8 mouse cellular contexts compared by ENCODE assay signal in the genomic region with DNA sequence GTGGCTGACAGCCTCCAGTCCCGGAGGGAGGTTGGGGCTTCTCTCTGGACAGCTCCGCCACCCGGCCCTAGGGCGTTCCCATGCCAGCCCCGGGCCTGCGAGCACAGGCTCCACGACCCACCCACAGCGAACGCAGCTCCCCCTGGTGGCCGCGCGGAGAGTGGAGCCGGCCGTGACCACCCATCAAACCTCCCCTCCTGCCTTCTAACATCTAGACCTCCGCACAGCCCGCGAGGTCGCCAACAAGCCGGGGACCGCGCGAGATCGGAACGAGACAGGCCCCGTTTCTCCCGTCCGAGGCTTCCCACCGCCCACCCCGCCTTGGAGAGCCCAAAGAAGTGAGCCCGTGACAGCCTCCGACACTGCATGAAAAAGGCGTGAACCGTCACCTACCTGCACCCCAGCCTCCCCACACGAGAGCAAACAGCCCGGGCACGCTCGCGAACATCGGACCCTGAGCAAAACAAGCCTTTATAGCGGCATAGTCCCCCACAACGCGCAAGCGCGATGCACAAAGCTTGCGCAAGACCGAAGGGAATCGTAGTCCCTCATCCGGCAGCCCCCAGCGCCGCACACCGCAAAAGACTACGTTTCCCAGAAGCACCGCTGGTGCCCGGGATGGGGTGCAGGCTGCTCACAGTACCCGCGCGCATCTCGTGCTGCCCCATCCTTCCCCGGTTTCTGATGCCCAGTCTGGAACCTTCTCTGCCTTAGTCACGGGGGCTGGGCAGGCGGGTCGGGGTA. TPM values are rescaled to one million over a fixed set of nuclear protein-coding genes. Genes with fewer than 3 reads are reported as not detected.
DNase-seq lines count a peak whose midpoint lies in the region; ATAC-seq and TF ChIP-seq lines count a peak whose summit lies in the region.

A gene (minus strand): TSS at position 540 of the 744 bp plus-strand sequence.

- under 1% methylated on average over 62 of the region's 62 CpGs for WGBS in cerebellum, adult 2 months
- WGBS in lung, embryonic 16.5 days: under 1% methylated on average over 62 of the region's 62 CpGs

- peak within 1 kb of the TSS; percentile 76 for H3K9ac ChIP-seq in MEL (ENCODE audit: control insufficient read depth, low read depth, low read length, poor library complexity, severe bottlenecking)
- H3K9ac ChIP-seq in lung, embryonic 16.5 days (ENCODE audit: low read length): peak within 1 kb of the TSS; percentile 69

- H3K79me2 ChIP-seq in MEL (ENCODE audit: control insufficient read depth, insufficient read depth, low read length, poor library complexity): peaks cover 7% of the 10 kb centered on the region

- H3K4me3 ChIP-seq in MEL (ENCODE audit: control insufficient read depth in 1 of 2, insufficient read depth in 1 of 2, low read depth in 2 of 2, low read length in 2 of 2): peak within 1 kb of the TSS; percentile 70 to 81
- H3K4me3 ChIP-seq in cerebellum, adult 2 months (replicated peaks; ENCODE audit: insufficient read depth, low read depth, low read length): peak within 1 kb of the TSS; percentile 86
- H3K4me3 ChIP-seq in lung, embryonic 16.5 days (ENCODE audit: low read length): peak within 1 kb of the TSS; percentile 64

- TF ChIP-seq CTCF in MEL (IDR thresholded peaks at IDR 0.05 in 2 of 3, conservative IDR thresholded peaks at IDR 0.05 in 1 of 3; ENCODE audit: control insufficient read depth in 1 of 3, insufficient read depth in 1 of 3, low read depth in 2 of 3, low read length in 3 of 3, poor library complexity in 1 of 3, severe bottlenecking in 1 of 3): peak in 2 of 3 experiments; percentile 76 to 93; a peak in 5 of 6 replicates
- peak; percentile 72 for TF ChIP-seq CTCF in cerebellum, adult 2 months (IDR thresholded peaks at IDR 0.05; ENCODE audit: borderline replicate concordance, insufficient read depth, low read depth, low read length)

- peak within 1 kb of the TSS; percentile 76 for H3K4me2 ChIP-seq in lung, embryonic 16.5 days (ENCODE audit: low read depth, low read length)

- no peak for TF ChIP-seq EP300 in MEL (IDR thresholded peaks at IDR 0.05; ENCODE audit: low read depth in 1 of 2, low read length in 2 of 2)

- H3K27me3 ChIP-seq in MEL (ENCODE audit: control insufficient read depth in 1 of 2, insufficient read depth in 2 of 2, low read length in 2 of 2): no peaks in the 10 kb centered on the region
- no peaks in the 10 kb centered on the region for H3K27me3 ChIP-seq in cerebellum, adult 2 months (ENCODE audit: control insufficient read depth, insufficient read depth, low read length)
- H3K27me3 ChIP-seq in lung, embryonic 16.5 days (ENCODE audit: control insufficient read depth, insufficient read depth, low read depth, low read length): no peaks in the 10 kb centered on the region

- H3K4me1 ChIP-seq in MEL (ENCODE audit: control insufficient read depth in 1 of 2, insufficient read depth in 2 of 2, low read length in 2 of 2): peaks cover 5 to 14% of the 10 kb centered on the region in 2 experiments; a peak in 3 of 4 replicates
- peaks cover 4% of the 10 kb centered on the region for H3K4me1 ChIP-seq in cerebellum, adult 2 months (ENCODE audit: control insufficient read depth, insufficient read depth, low read length)
- peaks cover 10% of the 10 kb centered on the region for H3K4me1 ChIP-seq in lung, embryonic 16.5 days (replicated peaks; ENCODE audit: control insufficient read depth, insufficient read depth, low read length)

- peak; percentile 95 for DNase-seq in MEL (ENCODE audit: low read depth, low spot score)
- DNase-seq in cerebellum, adult 2 months: peak; percentile 95 to 97
- DNase-seq in forelimb bud, embryonic 11.5 days (ENCODE audit: low read depth, low spot score): peak; percentile 89
- DNase-seq in layer of hippocampus, adult 9-10 months (ENCODE audit: low spot score): peak; percentile 86
- DNase-seq in ovary, postnatal 10 days (ENCODE audit: low spot score): peak; percentile 69
- DNase-seq in thymus, postnatal 10 days (ENCODE audit: low spot score in 2 of 2): peak; percentile 90 to 92

- peak; percentile 17 for TF ChIP-seq RAD21 in MEL (IDR thresholded peaks at IDR 0.05; ENCODE audit: low read depth, low read length)

- ATAC-seq in hematopoietic stem cell, adult 5-6 weeks (replicated peaks in 1 of 2; ENCODE audit: insufficient read depth in 1 of 2, low FRiP score in 2 of 2, low TSS enrichment in 1 of 2, low read depth in 1 of 2, poor library complexity in 2 of 2, severe bottlenecking in 2 of 2): peak; percentile 94 to 97
- ATAC-seq in lung, embryonic 16.5 days (ENCODE audit: low read depth): peak; percentile 97

- H3K36me3 ChIP-seq in MEL (ENCODE audit: control insufficient read depth in 1 of 2, insufficient read depth in 2 of 2, low read length in 2 of 2): peaks cover 0 to 17% of the 10 kb centered on the region in 2 experiments; a peak in 2 of 4 replicates
- H3K36me3 ChIP-seq in lung, embryonic 16.5 days (ENCODE audit: control insufficient read depth, insufficient read depth, low read length): peaks cover 9% of the 10 kb centered on the region

- TF ChIP-seq POLR2A in MEL (IDR thresholded peaks at IDR 0.05; ENCODE audit: control insufficient read depth in 1 of 2, insufficient read depth in 1 of 2, low read depth in 1 of 2, low read length in 2 of 2, poor library complexity in 1 of 2): peak; percentile 76 to 78; a peak in 3 of 4 replicates
- TF ChIP-seq POLR2A in cerebellum, adult 2 months (IDR thresholded peaks at IDR 0.05; ENCODE audit: borderline replicate concordance, insufficient read depth, low read length): peak; percentile 86

- no peaks in the 10 kb centered on the region for H3K9me3 ChIP-seq in MEL (replicated peaks; ENCODE audit: insufficient read depth, low read length)
- H3K9me3 ChIP-seq in lung, embryonic 16.5 days (ENCODE audit: control insufficient read depth, low read length): no peaks in the 10 kb centered on the region

- H3K27ac ChIP-seq in MEL (ENCODE audit: control insufficient read depth, low read depth, low read length): peak within 1 kb of the TSS; percentile 93
- H3K27ac ChIP-seq in cerebellum, adult 2 months (ENCODE audit: insufficient read depth, low read length): peak within 1 kb of the TSS; percentile 88
- peak within 1 kb of the TSS; percentile 56 for H3K27ac ChIP-seq in lung, embryonic 16.5 days (ENCODE audit: low read length)

TF ChIP-seq in MEL, 35 proteins besides CTCF, POLR2A, EP300 and RAD21:
- TF ChIP-seq NELFE (IDR thresholded peaks at IDR 0.05; ENCODE audit: low read depth, low read length) (peak; percentile 77), ZMIZ1 (IDR thresholded peaks at IDR 0.05; ENCODE audit: low read depth, low read length) (peak; percentile 47; the same call in 1 of the 2 replicates), ETS1 (IDR thresholded peaks at IDR 0.05; ENCODE audit: low read depth, low read length) (no peak), RCOR1 (IDR thresholded peaks at IDR 0.05; ENCODE audit: low read depth, low read length) (no peak), KAT2A (conservative IDR thresholded peaks at IDR 0.05; ENCODE audit: low read depth, low read length) (peak; percentile 87), TBP (IDR thresholded peaks at IDR 0.05; ENCODE audit: low read depth, low read length) (peak; percentile 78), NRF1 (IDR thresholded peaks at IDR 0.05; ENCODE audit: insufficient read depth, low read depth, low read length, poor library complexity, severe bottlenecking) (peak; percentile 87), UBTF (IDR thresholded peaks at IDR 0.05; ENCODE audit: borderline replicate concordance, insufficient read depth, low read depth, low read length) (peak; percentile 58; the same call in 1 of the 2 replicates), TAL1 (IDR thresholded peaks at IDR 0.05; ENCODE audit: low read length) (no peak), MXI1 (IDR thresholded peaks at IDR 0.05; ENCODE audit: low read depth, low read length) (peak; percentile 59), MAZ (IDR thresholded peaks at IDR 0.05; ENCODE audit: low read depth, low read length) (peak; percentile 96), BHLHE40 (IDR thresholded peaks at IDR 0.05; ENCODE audit: borderline replicate concordance, low read depth, low read length) (no peak), ELF1 (IDR thresholded peaks at IDR 0.05; ENCODE audit: low read depth, low read length) (0 out of 2 replicates have a peak, but pooled peaks have one; percentile 40), SMC3 (IDR thresholded peaks at IDR 0.05; ENCODE audit: low read depth, low read length) (peak; percentile 52), HCFC1 (IDR thresholded peaks at IDR 0.05; ENCODE audit: low read depth, low read length) (peak; percentile 97), ZKSCAN1 (IDR thresholded peaks at IDR 0.05; ENCODE audit: low read depth, low read length) (no peak), MAX (IDR thresholded peaks at IDR 0.05; ENCODE audit: low read length) (peak; percentile 54; the same call in 1 of the 2 replicates), SIN3A (IDR thresholded peaks at IDR 0.05; ENCODE audit: low read length) (peak; percentile 73), USF1 (IDR thresholded peaks at IDR 0.05; ENCODE audit: low read depth, low read length) (0 out of 2 replicates have a peak, but pooled peaks have one; percentile 7), CHD2 (IDR thresholded peaks at IDR 0.05; ENCODE audit: low read length) (peak; percentile 58)
TF ChIP-seq in MEL: peak in this region for 15.

RNA-seq across cellular contexts. Expression of the gene that starts here (rescaled TPM):
- total RNA-seq in MEL (2012; rRNA removed): 16.4 and 17.6 TPM in 2 replicates
- 10 to 100 TPM in 1 of 2 experiments, not detected in 1; 31.7 TPM for polyA plus RNA-seq in MEL (2012; ENCODE audit: insufficient read depth in 1 of 2, insufficient read length in 2 of 2, low read depth in 1 of 2, low replicate concordance in 2 of 2, missing spikeins in 1 of 2)
- 251 and 263 TPM in 2 replicates for polyA plus RNA-seq in cerebellum, adult 2 months (2012; rRNA removed)
- total RNA-seq in hematopoietic stem cell, adult 5-6 weeks (2017): 27.7 and 34.8 TPM in 2 replicates
- 65.1 and 80.4 TPM in 2 replicates for polyA plus RNA-seq in lung, embryonic 16.5 days (2015; fragmentation: Nextera tagmentation; extraction: Ambion mirVana)

Comparison
In these comparisons a context has a peak if more than half of its experiments do, and no peak if none do; other contexts are left out.
1. Peak in every context shown above with its lines: DNase-seq, ATAC-seq, H3K4me3 ChIP-seq and H3K27ac ChIP-seq.